Mouse (Mus musculus) hindbrain, embryonic 11.5 days (tissue): ENCODE data around the gene Wfdc3. TPM values are rescaled to one million over a fixed set of nuclear protein-coding genes. Genes with fewer than 3 reads are reported as not detected.

Experiments used
- ATAC-seq: fragments of 200-750 bp; cut with Nextera tagmentation; 2 replicates; pipeline ENCODE4 v1.8.0; 2017; ENCODE audit warnings: mild to moderate bottlenecking, moderate TSS enrichment, moderate library complexity; ENCODE audit not compliant: low FRiP score
- DNase-seq: peaks from one replicate; pipeline ENCODE4 v3.0.0-alpha.2; 2015; ENCODE audit warnings: low spot score
- H3K27ac ChIP-seq: fragments of 300-500 bp; sonication (generic); 2 replicates; pipeline ENCODE4 v1.5.1; 2014; ENCODE audit warnings: mild to moderate bottlenecking, low read depth, low read length
- H3K27me3 ChIP-seq: fragments of 300-500 bp; sonication (generic); 2 replicates; pipeline ENCODE4 v1.6.1; 2014; ENCODE audit warnings: mild to moderate bottlenecking, low read length, moderate library complexity, mixed read lengths; ENCODE audit not compliant: control insufficient read depth, insufficient read depth
- H3K36me3 ChIP-seq: fragments of 300-500 bp; sonication (generic); 2 replicates; pipeline ENCODE4 v1.6.1; 2014; ENCODE audit warnings: mild to moderate bottlenecking, low read length, moderate library complexity, mixed read lengths; ENCODE audit not compliant: control insufficient read depth, insufficient read depth
- H3K4me1 ChIP-seq: fragments of 300-500 bp; sonication (generic); replicated peaks from 2 replicates; pipeline ENCODE4 v1.6.1; 2014; ENCODE audit warnings: low read length, mixed read lengths; ENCODE audit not compliant: control insufficient read depth, insufficient read depth
- H3K4me2 ChIP-seq: fragments of 300-500 bp; sonication (generic); replicated peaks from 2 replicates; pipeline ENCODE4 v1.6.1; 2014; ENCODE audit warnings: mild to moderate bottlenecking, low read depth, low read length
- H3K4me3 ChIP-seq: fragments of 300-500 bp; sonication (generic); 2 replicates; pipeline ENCODE4 v1.5.1; 2014; ENCODE audit warnings: low read depth, low read length
- H3K9ac ChIP-seq: fragments of 300-500 bp; sonication (generic); 2 replicates; pipeline ENCODE4 v1.6.1; 2014; ENCODE audit warnings: low read depth, low read length
- H3K9me3 ChIP-seq: fragments of 300-500 bp; sonication (generic); 2 replicates; pipeline ENCODE4 v1.6.1; 2016; ENCODE audit warnings: low read length; ENCODE audit not compliant: control insufficient read depth
- WGBS: fragments of 180-500 bp; shearing (Covaris S2); extraction: QIAGEN DNeasy Blood & Tissue Kit; methylation state at CpG from one replicate; pipeline ENCODE4 v1.1.7; 2014; 5-methylcytosine and 5-hydroxymethylcytosine counted together
- polyA plus RNA-seq: library from polyadenylated mRNA; unstranded; fragments of >200 nt; fragmentation: Nextera tagmentation; extraction: Ambion mirVana; gene quantifications from 2 replicates; pipeline ENCODE4 v1.2.1, GENCODE M21; 2014

Gene Wfdc3
- polyA plus RNA-seq, 1 experiment from 2014 or later = 1.0 TPM

DNA sequence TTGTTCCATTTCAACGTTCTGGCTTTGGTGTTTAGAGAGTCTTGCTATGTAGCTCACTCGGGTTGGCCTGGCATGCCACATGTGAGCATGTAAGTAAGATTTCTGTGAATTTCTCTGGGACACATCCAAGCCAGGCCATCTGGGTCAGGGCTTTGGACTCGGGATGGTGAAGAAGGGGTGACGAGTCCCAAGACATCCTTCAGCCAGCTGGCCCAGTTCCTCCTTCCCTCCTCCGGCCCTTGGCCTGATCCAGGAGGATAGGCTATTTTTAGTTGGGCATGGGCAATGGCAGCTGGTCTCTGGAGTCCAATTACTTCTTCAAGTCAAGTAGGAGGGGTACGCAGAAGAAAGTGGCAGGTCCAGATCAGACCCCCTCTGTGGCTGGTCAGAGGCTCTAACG is 33.1 kb upstream of the Wfdc3 start:
- DNase-seq (no peak), ATAC-seq (no peak)
- 87% methylated on average over 7 of the region's 7 CpGs for WGBS
- H3K4me1 ChIP-seq = no peaks in the 10 kb centered on the region
- H3K4me3 ChIP-seq = no peak overlapping the region
- H3K27me3 ChIP-seq = no peaks in the 10 kb centered on the region
- no peaks in the 10 kb centered on the region for H3K9me3 ChIP-seq
- H3K27ac ChIP-seq = no peak overlapping the region
- no peaks in the 10 kb centered on the region for H3K36me3 ChIP-seq
- no peak overlapping the region for H3K4me2 ChIP-seq
- no peak overlapping the region for H3K9ac ChIP-seq

DNA sequence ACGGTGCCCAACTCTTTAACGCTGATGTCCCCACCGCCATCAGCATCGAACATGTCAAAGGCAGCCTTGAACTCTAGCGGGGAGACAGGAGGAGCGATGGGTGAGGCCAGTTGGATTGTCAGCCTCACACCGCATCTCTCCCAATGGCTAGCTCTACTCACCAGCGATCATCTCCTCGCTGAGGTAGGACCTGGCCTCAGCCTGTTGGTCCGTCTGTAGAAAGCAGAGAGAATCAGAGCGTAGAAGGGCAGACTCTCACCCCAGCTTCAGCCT is 32.2 kb upstream of the Wfdc3 start:
- Histone ChIP-seq H3K27ac (no peak overlapping the region), H3K4me2 (no peak overlapping the region), H3K4me3 (no peak overlapping the region), H3K4me1 (no peaks in the 10 kb centered on the region), H3K9ac (no peak overlapping the region), H3K36me3 (no peaks in the 10 kb centered on the region), H3K27me3 (no peaks in the 10 kb centered on the region), H3K9me3 (no peaks in the 10 kb centered on the region)
- DNase-seq (no peak), ATAC-seq (no peak)
- 89% methylated on average over 11 of the region's 11 CpGs for WGBS

DNA sequence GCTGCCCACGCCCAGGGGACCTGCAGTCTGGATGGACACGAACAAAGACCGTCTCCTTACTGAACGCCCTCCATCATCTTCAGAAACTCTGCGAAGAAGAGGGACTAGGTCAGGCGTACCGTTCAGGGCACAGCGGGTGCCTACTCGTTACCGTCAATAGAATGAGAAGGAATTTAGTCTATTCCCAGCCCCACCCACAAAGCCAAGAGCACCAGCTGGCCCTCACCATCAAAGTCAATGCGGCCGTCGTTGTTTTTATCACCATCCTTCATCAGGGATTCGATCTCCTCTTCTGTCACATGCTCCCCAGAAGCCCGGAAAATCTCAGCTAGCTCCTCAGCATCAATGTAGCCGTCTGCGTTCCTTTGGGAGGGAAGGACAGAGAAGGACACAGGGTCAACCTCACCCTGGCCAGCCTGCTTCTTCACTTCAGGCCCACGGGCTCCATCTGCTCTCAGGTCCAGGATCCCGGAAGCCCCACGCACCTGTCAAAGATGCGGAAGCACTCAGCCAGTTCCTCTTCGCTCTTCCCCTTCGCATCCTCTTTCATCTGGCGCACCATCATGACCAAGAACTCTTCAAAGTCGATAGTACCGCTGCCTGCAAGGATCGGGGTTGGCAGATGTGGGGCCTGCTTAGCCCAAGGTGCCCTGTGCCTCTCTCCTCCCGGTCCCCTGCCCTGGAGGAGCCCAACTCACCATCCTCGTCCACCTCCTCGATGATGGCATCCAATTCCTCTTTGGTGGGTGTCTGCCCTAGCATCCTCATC is 31.7 kb upstream of the Wfdc3 start:
- no peak overlapping the region for H3K4me3 ChIP-seq
- 84% methylated on average over 30 of the region's 30 CpGs for WGBS
- H3K9ac ChIP-seq = no peak overlapping the region
- no peaks in the 10 kb centered on the region for H3K9me3 ChIP-seq
- no peak for DNase-seq
- no peak overlapping the region for H3K27ac ChIP-seq
- no peaks in the 10 kb centered on the region for H3K4me1 ChIP-seq
- H3K4me2 ChIP-seq = no peak overlapping the region
- H3K27me3 ChIP-seq = no peaks in the 10 kb centered on the region
- H3K36me3 ChIP-seq = no peaks in the 10 kb centered on the region
- no peak for ATAC-seq

DNA sequence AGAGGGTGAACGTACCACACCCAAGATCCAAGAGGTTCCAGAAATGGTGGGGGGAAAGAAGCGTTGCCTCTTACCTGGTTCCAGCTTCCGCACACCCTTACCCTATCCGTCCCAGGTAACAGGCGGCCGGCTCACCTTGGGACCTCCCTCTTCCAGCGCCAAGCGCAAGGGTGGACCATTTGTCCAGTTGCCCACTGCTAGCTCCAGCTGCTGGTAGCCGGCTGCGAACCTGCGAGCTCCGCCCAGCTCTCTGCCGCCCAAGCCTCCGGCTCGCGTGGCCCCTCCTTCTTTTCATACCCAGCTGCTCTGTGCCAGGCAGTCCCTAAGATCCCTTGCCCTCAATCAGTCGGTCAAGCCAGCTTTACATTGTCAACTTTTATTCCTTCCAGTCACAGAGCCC is 31.1 kb upstream of the Wfdc3 start:
- DNase-seq (no peak), ATAC-seq (no peak)
- Histone ChIP-seq H3K36me3 (0 out of 2 replicates have a peak, but pooled peaks cover 3% of the 10 kb centered on the region), H3K4me3 (no peak overlapping the region), H3K4me1 (no peaks in the 10 kb centered on the region), H3K27ac (no peak overlapping the region), H3K9ac (no peak overlapping the region), H3K9me3 (no peaks in the 10 kb centered on the region), H3K27me3 (no peaks in the 10 kb centered on the region), H3K4me2 (no peak overlapping the region)
- WGBS = 69% methylated on average over 17 of the region's 17 CpGs

DNA sequence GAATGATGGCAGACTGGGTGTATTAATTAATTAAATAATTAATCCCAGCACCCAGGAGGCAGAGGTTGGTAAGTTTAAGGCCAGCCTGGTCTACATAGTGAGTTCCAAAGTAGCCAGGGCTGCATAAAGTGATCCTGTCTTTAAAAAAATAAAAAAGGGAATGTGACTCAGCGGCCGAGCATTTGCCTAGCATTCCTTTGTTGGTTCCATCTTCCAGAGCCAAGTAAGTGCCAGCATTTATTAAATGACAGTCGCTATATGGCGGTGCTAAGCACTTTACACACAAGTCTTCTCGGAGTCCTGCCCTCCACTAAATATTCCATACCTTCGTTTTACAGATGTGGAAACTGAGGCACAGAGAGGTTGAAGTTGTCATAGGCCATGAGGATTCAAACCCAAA is 30.4 kb upstream of the Wfdc3 start:
- Histone ChIP-seq H3K4me2 (no peak overlapping the region), H3K4me1 (no peaks in the 10 kb centered on the region; the same call in 1 of the 2 replicates), H3K36me3 (0 out of 2 replicates have a peak, but pooled peaks cover 3% of the 10 kb centered on the region), H3K27me3 (no peaks in the 10 kb centered on the region), H3K27ac (no peak overlapping the region), H3K9me3 (no peaks in the 10 kb centered on the region), H3K9ac (no peak overlapping the region), H3K4me3 (no peak overlapping the region)
- DNase-seq (no peak), ATAC-seq (no peak)
- WGBS = 84% methylated on average over 6 of the region's 6 CpGs

DNA sequence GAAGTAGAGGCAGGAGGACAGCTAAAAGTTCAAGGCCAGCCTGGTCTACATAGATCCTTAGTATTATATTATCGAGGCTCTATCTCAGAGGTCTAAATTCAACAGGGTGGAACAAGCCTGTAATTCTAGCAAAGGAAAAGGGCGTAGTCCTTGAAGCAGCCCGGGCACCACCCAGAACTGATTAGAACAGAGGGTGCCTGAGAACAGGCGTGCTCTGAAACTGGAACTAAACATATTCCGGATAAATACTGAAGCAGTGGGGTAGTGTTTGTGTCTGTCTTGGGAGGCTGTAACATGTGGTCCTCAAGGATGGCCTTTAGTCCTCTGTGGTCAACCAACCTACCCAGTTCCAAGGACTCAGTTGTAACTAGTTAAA is 28.2 kb upstream of the Wfdc3 start:
- H3K27me3 ChIP-seq = no peaks in the 10 kb centered on the region
- no peak overlapping the region for H3K27ac ChIP-seq
- peaks cover 3% of the 10 kb centered on the region; the same call in 1 of the 2 replicates for H3K4me1 ChIP-seq
- H3K9me3 ChIP-seq = no peaks in the 10 kb centered on the region
- DNase-seq = no peak
- no peak for ATAC-seq
- H3K9ac ChIP-seq = no peak overlapping the region
- H3K4me2 ChIP-seq = no peak overlapping the region
- H3K36me3 ChIP-seq = 0 out of 2 replicates have a peak, but pooled peaks cover 3% of the 10 kb centered on the region
- H3K4me3 ChIP-seq = no peak overlapping the region
- 89% methylated on average over 5 of the region's 5 CpGs for WGBS

DNA sequence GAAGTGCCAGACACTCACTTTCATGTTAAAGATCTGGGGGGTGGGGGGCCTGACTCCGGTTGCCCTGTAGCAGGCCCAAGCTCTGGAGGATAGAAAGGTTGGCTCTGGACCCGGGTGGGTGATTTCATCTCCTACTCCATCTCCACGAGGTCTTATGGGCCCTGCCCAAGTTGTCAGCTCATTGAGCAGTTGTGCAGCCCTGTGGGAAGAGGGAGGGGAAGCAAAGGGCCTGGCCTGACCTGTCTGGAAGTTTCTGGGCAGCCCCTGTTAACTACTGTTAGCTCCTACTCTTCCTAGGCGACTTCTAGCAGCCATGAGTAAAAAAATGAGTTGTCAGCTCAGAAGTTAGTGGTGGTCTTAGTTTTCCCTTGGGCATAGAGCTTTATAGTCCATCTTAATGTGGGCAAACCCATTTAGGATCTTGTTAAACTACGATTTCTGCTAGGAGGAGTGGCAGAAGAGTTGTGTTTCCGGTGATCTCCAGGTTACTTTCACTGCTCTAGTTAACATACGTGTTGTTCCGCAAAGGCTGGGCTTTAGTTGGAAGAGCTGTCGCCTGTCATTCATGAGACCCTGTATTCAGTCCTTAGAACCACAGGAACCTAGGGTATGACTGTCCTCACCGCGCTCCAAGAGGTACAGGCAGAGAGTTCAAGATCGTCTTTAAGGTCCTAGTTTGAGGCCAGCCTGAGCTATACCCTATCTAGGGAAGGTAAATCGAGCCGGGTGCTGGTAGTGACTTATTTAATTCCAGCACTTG is 27.7 kb upstream of the Wfdc3 start:
- ATAC-seq = no peak
- Histone ChIP-seq H3K4me3 (no peak overlapping the region), H3K4me1 (peaks cover 3% of the 10 kb centered on the region; the same call in 1 of the 2 replicates), H3K9me3 (no peaks in the 10 kb centered on the region), H3K36me3 (0 out of 2 replicates have a peak, but pooled peaks cover 3% of the 10 kb centered on the region), H3K9ac (no peak overlapping the region), H3K27me3 (no peaks in the 10 kb centered on the region), H3K4me2 (no peak overlapping the region), H3K27ac (no peak overlapping the region)
- 81% methylated on average over 14 of the region's 14 CpGs for WGBS
- no peak for DNase-seq

DNA sequence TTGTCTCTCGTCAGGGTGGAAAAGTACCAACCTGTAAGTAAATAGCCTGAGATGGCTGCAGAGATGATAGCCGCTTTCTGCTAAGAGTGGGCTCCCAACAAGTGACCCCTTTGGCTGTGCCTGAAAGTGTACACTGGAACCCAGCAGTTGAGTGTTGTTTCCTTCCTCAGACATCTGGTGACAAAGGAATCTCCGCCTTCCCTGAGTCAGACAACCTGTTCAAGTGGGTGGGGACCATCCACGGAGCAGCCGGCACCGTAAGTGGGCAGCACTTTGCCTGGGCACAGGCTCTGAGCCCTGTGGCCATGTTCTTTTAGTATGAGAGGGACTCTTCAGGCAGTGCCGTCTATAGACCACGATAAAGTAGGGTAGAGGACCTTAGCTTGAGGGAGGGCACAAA is 25.4 kb upstream of the Wfdc3 start:
- Histone ChIP-seq H3K9me3 (no peaks in the 10 kb centered on the region), H3K4me3 (peak overlapping the region; percentile 83), H3K4me2 (peak overlapping the region; percentile 85), H3K36me3 (0 out of 2 replicates have a peak, but pooled peaks cover 3% of the 10 kb centered on the region), H3K27me3 (no peaks in the 10 kb centered on the region), H3K4me1 (peaks cover 3% of the 10 kb centered on the region; the same call in 1 of the 2 replicates), H3K27ac (no peak overlapping the region), H3K9ac (peak overlapping the region; percentile 91)
- DNase-seq (no peak), ATAC-seq (no peak)
- WGBS = 87% methylated on average over 8 of the region's 8 CpGs
